Mouse (Mus musculus): Measurements from ENCODE around the gene Sdhaf1. TPM values are rescaled to one million over a fixed set of nuclear protein-coding genes. Genes with fewer than 3 reads are reported as not detected.

Gene Sdhaf1
- polyA plus RNA-seq, 1 experiment from 2014 or later: 21.6 TPM

Other genes with a start within 250 kb of the Sdhaf1 start
- gene Gm26920, start 233.5 kb downstream of the Sdhaf1 start, polyA plus RNA-seq (2014; fragmentation: Nextera tagmentation; extraction: Ambion mirVana): 3.2 and 4.6 TPM in 2 replicates
- gene Zfp566, start 233.4 kb downstream of the Sdhaf1 start, polyA plus RNA-seq (2014; fragmentation: Nextera tagmentation; extraction: Ambion mirVana): 17.0 and 19.7 TPM in 2 replicates
- gene Zfp260, start 229.1 kb downstream of the Sdhaf1 start, polyA plus RNA-seq (2014; fragmentation: Nextera tagmentation; extraction: Ambion mirVana): 142 and 150 TPM in 2 replicates
- gene Zfp382, start 202.0 kb downstream of the Sdhaf1 start, polyA plus RNA-seq (2014; fragmentation: Nextera tagmentation; extraction: Ambion mirVana): 6.5 and 8.6 TPM in 2 replicates
- gene Zfp146, start 154.1 kb downstream of the Sdhaf1 start, polyA plus RNA-seq (2014; fragmentation: Nextera tagmentation; extraction: Ambion mirVana): 14.6 and 18.7 TPM in 2 replicates
- 2.3 and 2.9 TPM in 2 replicates for gene Cox7a1, start 139.8 kb downstream of the Sdhaf1 start, polyA plus RNA-seq (2014; fragmentation: Nextera tagmentation; extraction: Ambion mirVana)
- 53.1 and 53.7 TPM in 2 replicates for gene Capns1, start 125.1 kb downstream of the Sdhaf1 start, polyA plus RNA-seq (2014; fragmentation: Nextera tagmentation; extraction: Ambion mirVana)
- gene Polr2i, start 91.9 kb downstream of the Sdhaf1 start, polyA plus RNA-seq (2014; fragmentation: Nextera tagmentation; extraction: Ambion mirVana): 182 and 186 TPM in 2 replicates
- 232 and 241 TPM in 2 replicates for gene Tbcb, start 91.6 kb downstream of the Sdhaf1 start, polyA plus RNA-seq (2014; fragmentation: Nextera tagmentation; extraction: Ambion mirVana)
- 0.27 TPM in 1 of 2 replicates, not detected in the other for gene Ovol3, start 88.2 kb downstream of the Sdhaf1 start, polyA plus RNA-seq (2014; fragmentation: Nextera tagmentation; extraction: Ambion mirVana)
- gene Thap8, start 43.8 kb downstream of the Sdhaf1 start, polyA plus RNA-seq (2014; fragmentation: Nextera tagmentation; extraction: Ambion mirVana): 0.16 and 0.19 TPM in 2 replicates
- 10.4 and 14.9 TPM in 2 replicates for gene Wdr62, start 43.5 kb downstream of the Sdhaf1 start, polyA plus RNA-seq (2014; fragmentation: Nextera tagmentation; extraction: Ambion mirVana)
- 64.7 and 70.0 TPM in 2 replicates for gene Clip3, start 32.2 kb downstream of the Sdhaf1 start, polyA plus RNA-seq (2014; fragmentation: Nextera tagmentation; extraction: Ambion mirVana)
- gene Alkbh6, start 15.2 kb downstream of the Sdhaf1 start, polyA plus RNA-seq (2014; fragmentation: Nextera tagmentation; extraction: Ambion mirVana): 93.7 and 97.6 TPM in 2 replicates
- 72.3 and 75.3 TPM in 2 replicates for gene Syne4, start 9.1 kb downstream of the Sdhaf1 start, polyA plus RNA-seq (2014; fragmentation: Nextera tagmentation; extraction: Ambion mirVana)
- not detected in 2 replicates for gene E130208F15Rik, start 2.2 kb downstream of the Sdhaf1 start, polyA plus RNA-seq (2014; fragmentation: Nextera tagmentation; extraction: Ambion mirVana)
- gene Lrfn3, start 38.9 kb upstream of the Sdhaf1 start, polyA plus RNA-seq (2014; fragmentation: Nextera tagmentation; extraction: Ambion mirVana): 4.9 and 5.0 TPM in 2 replicates
- gene Tyrobp, start 89.9 kb upstream of the Sdhaf1 start, polyA plus RNA-seq (2014; fragmentation: Nextera tagmentation; extraction: Ambion mirVana): 8.4 and 12.6 TPM in 2 replicates
- 0.39 TPM in 1 of 2 replicates, not detected in the other for gene Hcst, start 96.0 kb upstream of the Sdhaf1 start, polyA plus RNA-seq (2014; fragmentation: Nextera tagmentation; extraction: Ambion mirVana)
- 0.96 and 1.4 TPM in 2 replicates for gene Nfkbid, start 97.8 kb upstream of the Sdhaf1 start, polyA plus RNA-seq (2014; fragmentation: Nextera tagmentation; extraction: Ambion mirVana)
- 16.6 and 18.0 TPM in 2 replicates for gene Aplp1, start 121.6 kb upstream of the Sdhaf1 start, polyA plus RNA-seq (2014; fragmentation: Nextera tagmentation; extraction: Ambion mirVana)
- 0.13 TPM in 1 of 2 replicates, not detected in the other for gene Kirrel2, start 133.8 kb upstream of the Sdhaf1 start, polyA plus RNA-seq (2014; fragmentation: Nextera tagmentation; extraction: Ambion mirVana)
- 0.15 TPM in 1 of 2 replicates, not detected in the other for gene Nphs1, start 134.4 kb upstream of the Sdhaf1 start, polyA plus RNA-seq (2014; fragmentation: Nextera tagmentation; extraction: Ambion mirVana)
- gene Prodh2, start 169.7 kb upstream of the Sdhaf1 start, polyA plus RNA-seq (2014; fragmentation: Nextera tagmentation; extraction: Ambion mirVana): 0.33 TPM in 1 of 2 replicates, not detected in the other
- gene Arhgap33, start 211.2 kb upstream of the Sdhaf1 start, polyA plus RNA-seq (2014; fragmentation: Nextera tagmentation; extraction: Ambion mirVana): 12.1 and 12.9 TPM in 2 replicates
- gene Hspb6, start 228.3 kb upstream of the Sdhaf1 start, polyA plus RNA-seq (2014; fragmentation: Nextera tagmentation; extraction: Ambion mirVana): 6.1 and 6.9 TPM in 2 replicates
- gene Proser3, start 228.4 kb upstream of the Sdhaf1 start, polyA plus RNA-seq (2014; fragmentation: Nextera tagmentation; extraction: Ambion mirVana): 20.0 and 21.9 TPM in 2 replicates
- 40.6 and 46.9 TPM in 2 replicates for gene Lin37, start 235.9 kb upstream of the Sdhaf1 start, polyA plus RNA-seq (2014; fragmentation: Nextera tagmentation; extraction: Ambion mirVana)
- 91.9 and 100 TPM in 2 replicates for gene U2af1l4, start 239.4 kb upstream of the Sdhaf1 start, polyA plus RNA-seq (2014; fragmentation: Nextera tagmentation; extraction: Ambion mirVana)
- gene Gm49396, start 239.4 kb upstream of the Sdhaf1 start, polyA plus RNA-seq (2014; fragmentation: Nextera tagmentation; extraction: Ambion mirVana): 6.0 and 6.8 TPM in 2 replicates
- 105 and 123 TPM in 2 replicates for gene Psenen, start 239.7 kb upstream of the Sdhaf1 start, polyA plus RNA-seq (2014; fragmentation: Nextera tagmentation; extraction: Ambion mirVana)
- gene Igflr1, start 241.5 kb upstream of the Sdhaf1 start, polyA plus RNA-seq (2014; fragmentation: Nextera tagmentation; extraction: Ambion mirVana): 3.2 and 3.5 TPM in 2 replicates